ENCODE assay signal across 9 mouse cellular contexts in the genomic region with DNA sequence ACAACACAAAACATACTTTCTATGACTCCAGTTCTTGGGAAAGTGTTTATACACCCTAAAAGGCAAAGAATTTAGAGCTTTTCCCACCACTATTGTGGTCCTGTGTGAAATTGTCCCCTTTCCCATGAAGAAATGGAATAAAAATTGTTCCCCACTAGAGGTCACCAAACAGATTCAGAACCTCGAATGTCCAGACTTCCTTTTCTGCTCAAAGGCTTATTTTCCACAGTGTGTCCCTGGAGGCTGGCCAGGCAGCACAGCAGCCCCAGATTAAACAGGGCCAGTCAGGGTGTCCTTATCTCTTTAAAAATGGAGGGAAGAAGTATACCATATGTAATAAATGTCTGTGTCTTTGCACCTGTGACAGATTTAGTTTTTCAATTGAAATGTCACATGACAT. TPM values are rescaled to one million over a fixed set of nuclear protein-coding genes. Genes with fewer than 3 reads are reported as not detected.
DNase-seq lines count a peak whose midpoint lies in the region; ATAC-seq lines count a peak whose summit lies in the region.
"Had no signal": no experiment of that assay in that cellular context is flagged by ENCODE, and none has a peak within 500 bp of the region (broad histone marks: within the 10 kb centered on the region; RNA-seq: fewer than 3 reads in every experiment).

No protein-coding gene starts in this region.

- DNase-seq in adrenal gland, adult 2 months: peak; percentile 58
- no peak for DNase-seq in adrenal gland, adult 18-20 months (ENCODE audit: low spot score in 2 of 2)
- peak; percentile 82 for DNase-seq in midbrain, embryonic 11.5 days (ENCODE audit: low spot score, missing footprints)
- DNase-seq in embryo, embryonic 11 days: peak; percentile 73
- DNase-seq in kidney, postnatal 10 days: peak; percentile 81
- peak; percentile 18 for DNase-seq in skeletal muscle tissue, adult 2 months (ENCODE audit: low read depth, low spot score)
- no peak for DNase-seq in spleen, postnatal 10 days (ENCODE audit: low spot score in 2 of 2)

- H3K36me3 ChIP-seq in midbrain, embryonic 11.5 days (ENCODE audit: control insufficient read depth, insufficient read depth, low read length): no peaks in the 10 kb centered on the region
- no peaks in the 10 kb centered on the region for H3K36me3 ChIP-seq in midbrain, embryonic 15.5 days (replicated peaks)

- no peaks in the 10 kb centered on the region for H3K27me3 ChIP-seq in midbrain, embryonic 11.5 days (ENCODE audit: control insufficient read depth, insufficient read depth, low read length)
- H3K27me3 ChIP-seq in midbrain, embryonic 15.5 days (replicated peaks): no peaks in the 10 kb centered on the region

- WGBS in midbrain, embryonic 11.5 days: 8% methylated on average over 1 of the region's 1 CpGs
- 2% methylated on average over 1 of the region's 1 CpGs for WGBS in midbrain, embryonic 15.5 days

- no peak overlapping the region for H3K4me3 ChIP-seq in midbrain, embryonic 11.5 days (ENCODE audit: low read depth, low read length)
- H3K4me3 ChIP-seq in midbrain, embryonic 15.5 days: no peak overlapping the region

- H3K9me3 ChIP-seq in midbrain, embryonic 11.5 days (ENCODE audit: control insufficient read depth, low read length): no peaks in the 10 kb centered on the region
- no peaks in the 10 kb centered on the region for H3K9me3 ChIP-seq in midbrain, embryonic 15.5 days

- H3K4me2 ChIP-seq in midbrain, embryonic 11.5 days: no peak overlapping the region
- no peak overlapping the region for H3K4me2 ChIP-seq in midbrain, embryonic 15.5 days

- ATAC-seq in midbrain, embryonic 11.5 days (ENCODE audit: low FRiP score): no peak
- no peak for ATAC-seq in midbrain, embryonic 15.5 days (replicated peaks)

- no peak overlapping the region for H3K27ac ChIP-seq in midbrain, embryonic 11.5 days (ENCODE audit: low read depth, low read length)
- H3K27ac ChIP-seq in midbrain, embryonic 15.5 days: no peak overlapping the region

- H3K9ac ChIP-seq in midbrain, embryonic 11.5 days (ENCODE audit: low read length): no peak overlapping the region
- no peak overlapping the region for H3K9ac ChIP-seq in midbrain, embryonic 15.5 days

- H3K4me1 ChIP-seq in midbrain, embryonic 11.5 days (ENCODE audit: control insufficient read depth, insufficient read depth, low read length): peaks cover 8% of the 10 kb centered on the region; the same call in 1 of the 2 replicates
- peaks cover 10% of the 10 kb centered on the region for H3K4me1 ChIP-seq in midbrain, embryonic 15.5 days

RNA-seq across cellular contexts. Expression of a gene that starts 7.7 kb away (rescaled TPM):
- under 1 TPM in 1 of 2 experiments, not detected in 1; 0.49 TPM for total RNA-seq in adrenal gland, adult 2 months (2021)
- not detected in 2 replicates for polyA plus RNA-seq in adrenal gland, adult 2 months (2012; rRNA removed)
- not detected for total RNA-seq in adrenal gland, adult 18-20 months (2021)
- not detected in 2 replicates for polyA plus RNA-seq in midbrain, embryonic 11.5 days (2014; fragmentation: Nextera tagmentation; extraction: Ambion mirVana)
- polyA plus RNA-seq in midbrain, embryonic 15.5 days (2015; fragmentation: Nextera tagmentation; extraction: Ambion mirVana): not detected in 2 replicates
- polyA plus RNA-seq: neural tube, embryonic 14.5 days had no signal

RNA-seq across cellular contexts. Expression of a gene that starts 33.7 kb away (rescaled TPM):
- 1 to 10 TPM; 4.0 to 6.5 TPM for total RNA-seq in adrenal gland, adult 2 months (2021)
- 1.5 and 2.9 TPM in 2 replicates for polyA plus RNA-seq in adrenal gland, adult 2 months (2012; rRNA removed)
- total RNA-seq in adrenal gland, adult 18-20 months (2021): 1 to 10 TPM; 2.8 to 5.4 TPM
- 1.9 and 3.0 TPM in 2 replicates for polyA plus RNA-seq in midbrain, embryonic 11.5 days (2014; fragmentation: Nextera tagmentation; extraction: Ambion mirVana)
- polyA plus RNA-seq in midbrain, embryonic 15.5 days (2015; fragmentation: Nextera tagmentation; extraction: Ambion mirVana): 2.4 and 2.7 TPM in 2 replicates

RNA-seq across cellular contexts. Expression of a gene that starts 53.4 kb away (rescaled TPM):
- 10 to 100 TPM; 30.7 to 69.6 TPM for total RNA-seq in adrenal gland, adult 2 months (2021)
- 80.5 and 129 TPM in 2 replicates for polyA plus RNA-seq in adrenal gland, adult 2 months (2012; rRNA removed)
- 10 to 100 TPM; 38.3 to 86.5 TPM for total RNA-seq in adrenal gland, adult 18-20 months (2021)
- polyA plus RNA-seq in midbrain, embryonic 11.5 days (2014; fragmentation: Nextera tagmentation; extraction: Ambion mirVana): 20.2 and 25.3 TPM in 2 replicates
- 3.6 and 4.4 TPM in 2 replicates for polyA plus RNA-seq in midbrain, embryonic 15.5 days (2015; fragmentation: Nextera tagmentation; extraction: Ambion mirVana)

Comparison
In these comparisons a context has a peak if more than half of its experiments do, and no peak if none do; other contexts are left out.
1. DNase-seq: peak in adrenal gland, adult 2 months (single experiment), midbrain, embryonic 11.5 days (single experiment), embryo, embryonic 11 days (single experiment), kidney, postnatal 10 days (single experiment) and skeletal muscle tissue, adult 2 months (single experiment); none in adrenal gland, adult 18-20 months (0 of 2) and spleen, postnatal 10 days (0 of 2).